Mouse (Mus musculus) neutrophil, adult 65 days (primary cell): Measurements from ENCODE around the gene Pcnx. TPM values are rescaled to one million over a fixed set of nuclear protein-coding genes. Genes with fewer than 3 reads are reported as not detected.

ENCODE experiments used
- total RNA-seq: library from RNA; stranded (reverse); gene quantifications from 2 replicates; pipeline ENCODE4 v1.2.4, GENCODE M21; 2023

The Pcnx gene
- total RNA-seq = 64.4 and 97.0 TPM in 2 replicates

DNA sequence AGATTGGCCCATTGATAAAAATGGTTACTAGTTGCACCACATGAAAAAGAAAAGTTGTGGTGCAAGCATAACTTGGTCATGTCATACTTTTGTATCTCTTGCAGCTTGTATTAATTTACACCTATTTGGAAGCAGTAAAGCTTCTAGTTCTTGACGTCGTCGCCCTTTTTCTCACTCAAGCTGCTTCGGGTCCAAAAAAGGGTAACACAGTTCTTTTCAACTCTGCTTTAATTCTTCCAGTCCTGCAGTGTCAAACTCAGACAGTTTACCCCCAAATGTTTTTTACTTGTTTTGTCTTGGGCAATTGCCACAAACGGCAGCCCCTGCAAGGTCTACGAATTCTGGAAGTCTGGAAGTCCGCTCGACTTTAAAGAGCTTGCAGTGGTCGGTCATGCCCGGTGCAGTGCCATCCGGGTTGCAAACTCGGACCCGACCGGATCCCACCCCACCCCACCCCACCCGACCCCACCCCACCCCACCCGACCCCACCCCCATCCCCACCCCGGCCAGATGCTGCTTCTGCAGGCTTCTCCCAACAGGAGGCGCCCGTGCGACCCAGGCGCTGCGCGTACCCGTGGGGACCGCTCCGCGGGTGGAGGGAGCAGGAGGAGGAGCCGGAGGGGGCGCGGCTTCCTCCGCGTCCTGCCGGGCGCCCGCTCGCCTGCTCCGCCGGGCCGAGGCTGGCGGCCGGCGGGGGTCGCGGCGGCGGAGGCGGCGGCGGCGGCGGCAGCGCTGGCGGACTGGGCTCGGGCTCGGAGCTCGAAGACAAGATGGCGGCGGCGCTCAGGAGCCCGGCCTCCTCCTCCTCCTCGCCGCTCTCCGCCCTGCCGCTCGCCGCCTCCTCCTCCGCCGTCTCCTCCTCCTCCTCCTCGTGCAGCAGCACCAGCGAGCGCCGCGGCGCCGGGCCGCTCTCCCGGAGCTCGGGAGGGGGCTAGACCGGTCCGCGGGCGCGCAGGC is at the start of gene Pcnx:
Gene Pcnx, plus strand, starts transcription at position 673 of the 957 bp plus-strand sequence.

Other genes starting within 250 kb of the Pcnx start
- not detected in 2 replicates for gene Ttc9, start 228.8 kb upstream of the Pcnx start, total RNA-seq
- 43.9 and 61.8 TPM in 2 replicates for gene Map3k9, start 78.8 kb upstream of the Pcnx start, total RNA-seq